Mouse (Mus musculus) lung, adult 2 months (tissue): ENCODE measurements at regions not wholly inside any gene's neighbourhood (a gene's known extent, or its start where the extent isn't known, plus 50 kb on each side); places are given as distances from the start of the nearest gene placed in this dataset.
"Not testable (repeated sequence)": the region's sequence is repeated elsewhere in the genome, so short reads cannot be mapped to it uniquely, and the experiment has no call there.

Experiments
- DNase-seq: peaks from one replicate; pipeline ENCODE4 v3.0.0; 2022
- H3K4me1 ChIP-seq: fragments of 200-500 bp; 2 replicates; pipeline ENCODE4 v1.6.1; 2011; ENCODE audit warnings: low read length; ENCODE audit not compliant: control insufficient read depth, insufficient read depth
- H3K4me3 ChIP-seq: fragments of 200-500 bp; replicated peaks from 2 replicates; pipeline ENCODE3; 2011; ENCODE audit warnings: low read depth, mild to moderate bottlenecking, control low read depth, low read length; ENCODE audit errors: extremely low read depth
- CTCF ChIP-seq: fragments of 200-500 bp; IDR thresholded peaks from 2 replicates; pipeline ENCODE4 v1.5.1; 2011; ENCODE audit warnings: mild to moderate bottlenecking, low read length, control low read depth; ENCODE audit not compliant: insufficient read depth
- POLR2A ChIP-seq: fragments of 200-500 bp; IDR thresholded peaks from 2 replicates; pipeline ENCODE4 v1.6.1; 2011; ENCODE audit warnings: low read depth, mild to moderate bottlenecking, control low read depth, low read length, borderline replicate concordance; ENCODE audit errors: extremely low read depth
- WGBS: fragments of 180-500 bp; shearing (Covaris S2); methylation state at CpG from one replicate; pipeline ENCODE4 v1.1.7; 2018; 5-methylcytosine and 5-hydroxymethylcytosine counted together

DNA sequence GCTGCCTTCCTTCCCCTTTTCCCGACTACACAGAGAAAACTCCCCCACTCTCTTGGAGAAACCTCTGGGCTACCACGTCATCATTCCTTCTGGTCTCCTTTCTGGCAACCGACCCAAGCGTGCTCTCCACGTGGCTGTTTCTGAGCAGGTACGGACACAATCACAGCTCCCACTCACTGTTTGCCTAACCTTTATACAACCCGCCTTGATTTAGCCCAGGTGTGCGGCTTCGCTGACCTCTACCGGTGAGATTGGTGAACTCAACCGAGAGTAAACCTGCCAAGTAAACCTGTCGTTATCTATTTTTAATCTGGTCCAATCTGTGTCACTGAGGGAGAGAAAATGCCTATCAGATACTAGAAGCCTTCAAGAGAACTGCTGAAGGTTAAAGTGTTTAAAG lies 142.7 kb upstream of the Gnai1 start:
- DNase-seq, result no peak
- 0 out of 2 replicates have a peak, but pooled peaks have one; percentile 3 for TF ChIP-seq CTCF
- TF ChIP-seq POLR2A, result no peak
- H3K4me3 ChIP-seq, result no peak overlapping the region
- no peaks in the 10 kb centered on the region for H3K4me1 ChIP-seq
- WGBS, result 20% methylated on average over 12 of the region's 12 CpGs

DNA sequence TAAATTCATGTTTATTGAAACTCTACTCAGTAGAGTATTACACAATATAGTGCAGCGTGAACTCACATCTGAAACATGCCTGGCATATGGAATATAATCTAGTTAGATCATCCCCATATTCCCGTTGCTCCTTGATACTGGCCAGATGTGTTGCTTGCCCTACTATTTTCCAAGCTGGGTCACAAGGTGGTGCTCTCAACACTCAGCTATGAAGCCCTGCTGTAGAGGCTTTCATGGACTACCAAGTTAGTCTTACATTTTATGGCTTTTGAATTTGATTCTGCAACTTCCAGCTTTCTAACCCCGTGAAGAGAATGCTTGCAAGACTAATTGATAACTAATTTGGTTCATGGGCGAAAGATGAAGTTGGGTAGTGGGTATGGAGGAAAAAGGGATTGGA lies 134.2 kb upstream of the Gnai1 start:
- no peak for TF ChIP-seq CTCF
- Histone ChIP-seq H3K4me3 (no peak overlapping the region), H3K4me1 (no peaks in the 10 kb centered on the region)
- 71% methylated on average over 4 of the region's 4 CpGs for WGBS
- no peak for DNase-seq

DNA sequence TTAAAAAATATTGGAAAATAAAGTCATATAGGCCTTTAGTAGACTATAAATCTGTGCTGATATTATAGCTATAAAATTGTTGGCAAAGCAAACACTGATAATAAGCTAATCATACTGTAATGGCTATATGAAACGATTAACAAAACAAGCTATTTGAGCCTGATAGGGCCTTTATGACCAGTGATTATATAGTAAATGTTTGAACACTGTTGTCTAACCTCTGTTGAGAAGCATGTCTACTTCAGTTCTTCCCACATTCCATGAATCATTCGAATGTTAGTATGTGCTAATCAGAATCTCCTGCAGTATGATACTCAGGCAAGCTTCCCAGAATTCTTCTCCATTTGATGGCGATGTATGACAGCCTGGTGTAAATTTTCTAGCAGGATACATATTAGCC lies 129.6 kb upstream of the Gnai1 start:
- 74% methylated on average over 3 of the region's 3 CpGs for WGBS
- Histone ChIP-seq H3K4me1 (no peaks in the 10 kb centered on the region), H3K4me3 (no peak overlapping the region)
- DNase-seq, result no peak
- TF ChIP-seq CTCF, result no peak
- TF ChIP-seq POLR2A, result no peak

DNA sequence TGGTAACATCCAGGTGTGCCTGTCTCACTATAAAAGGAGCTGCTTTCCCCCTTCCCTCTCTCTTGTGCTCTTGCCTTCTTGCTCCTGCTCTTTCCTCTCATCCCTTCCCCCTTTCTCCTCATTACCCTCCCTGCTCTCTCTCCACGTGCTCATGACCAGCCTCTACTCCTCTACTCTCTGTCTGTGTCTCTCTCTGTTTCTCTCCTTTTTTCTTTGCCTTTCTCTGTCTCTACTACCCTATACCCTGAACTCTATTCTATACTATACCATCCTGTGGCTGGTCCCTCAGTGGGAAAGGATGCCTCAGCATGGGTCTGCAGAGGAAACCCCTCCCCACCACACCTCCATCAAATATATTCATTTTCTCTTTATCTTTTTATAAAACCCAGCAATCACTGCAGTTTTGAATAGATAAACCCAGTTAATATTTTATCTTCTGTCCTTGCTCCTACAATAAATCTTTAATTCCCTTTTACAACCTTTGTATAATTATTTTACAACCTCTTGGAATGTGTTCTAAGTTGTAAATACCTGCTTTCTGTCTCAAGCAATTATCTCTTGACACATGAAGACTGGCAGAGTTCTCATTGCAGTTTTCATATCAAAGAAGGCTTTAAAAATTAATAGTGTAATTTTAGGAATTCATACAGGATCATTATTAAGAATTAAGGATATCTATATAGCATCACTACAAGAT lies 127.1 kb upstream of the Gnai1 start:
- no peak overlapping the region for H3K4me3 ChIP-seq
- DNase-seq, result no peak
- WGBS, result 19% methylated on average over 1 of the region's 1 CpGs
- H3K4me1 ChIP-seq, result no peaks in the 10 kb centered on the region
- no peak for TF ChIP-seq CTCF
- TF ChIP-seq POLR2A, result no peak

DNA sequence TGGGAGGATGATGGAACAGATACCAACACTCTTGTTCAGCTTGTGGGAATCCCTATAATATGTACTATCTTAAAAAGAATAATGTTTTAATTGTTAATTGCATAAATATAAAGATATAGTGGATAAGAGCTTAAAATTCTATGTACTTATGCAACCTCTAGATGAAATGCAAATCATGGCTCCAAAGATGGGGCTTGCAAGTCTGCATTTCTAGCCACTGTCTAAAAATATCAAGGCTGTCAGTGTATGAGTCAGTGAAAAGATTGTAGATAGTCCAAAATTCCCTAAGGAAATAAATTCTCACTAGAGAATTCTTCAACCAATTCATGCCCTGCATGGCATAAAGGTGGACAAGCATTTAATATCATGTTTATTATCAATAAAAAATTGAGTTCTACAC lies 124.2 kb upstream of the Gnai1 start:
- Histone ChIP-seq H3K4me3 (no peak overlapping the region), H3K4me1 (no peaks in the 10 kb centered on the region)
- no peak for DNase-seq
- TF ChIP-seq POLR2A (no peak), CTCF (no peak)

DNA sequence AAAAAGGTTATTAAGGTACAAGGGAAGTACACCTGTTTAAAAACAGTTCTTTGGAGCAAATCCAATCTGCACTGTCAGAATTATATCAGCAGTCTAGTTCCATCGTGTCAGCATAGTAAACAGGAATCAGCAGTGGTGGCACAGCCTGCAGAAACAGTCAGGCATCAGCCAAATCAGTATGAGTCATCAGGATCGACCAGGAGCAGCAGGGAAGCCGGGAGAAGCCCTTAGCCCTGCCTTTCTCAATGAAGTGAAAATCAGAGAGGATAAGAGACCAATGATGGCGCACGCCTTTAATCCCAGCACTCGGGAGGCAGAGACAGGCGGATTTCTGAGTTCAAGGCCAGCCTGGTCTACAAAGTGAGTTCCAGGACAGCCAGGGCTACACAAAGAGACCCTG lies 118.3 kb upstream of the Gnai1 start:
- no peak for DNase-seq
- 64% methylated on average over 7 of the region's 7 CpGs for WGBS
- no peaks in the 10 kb centered on the region for H3K4me1 ChIP-seq
- TF ChIP-seq CTCF, result no peak
- no peak for TF ChIP-seq POLR2A
- no peak overlapping the region for H3K4me3 ChIP-seq

DNA sequence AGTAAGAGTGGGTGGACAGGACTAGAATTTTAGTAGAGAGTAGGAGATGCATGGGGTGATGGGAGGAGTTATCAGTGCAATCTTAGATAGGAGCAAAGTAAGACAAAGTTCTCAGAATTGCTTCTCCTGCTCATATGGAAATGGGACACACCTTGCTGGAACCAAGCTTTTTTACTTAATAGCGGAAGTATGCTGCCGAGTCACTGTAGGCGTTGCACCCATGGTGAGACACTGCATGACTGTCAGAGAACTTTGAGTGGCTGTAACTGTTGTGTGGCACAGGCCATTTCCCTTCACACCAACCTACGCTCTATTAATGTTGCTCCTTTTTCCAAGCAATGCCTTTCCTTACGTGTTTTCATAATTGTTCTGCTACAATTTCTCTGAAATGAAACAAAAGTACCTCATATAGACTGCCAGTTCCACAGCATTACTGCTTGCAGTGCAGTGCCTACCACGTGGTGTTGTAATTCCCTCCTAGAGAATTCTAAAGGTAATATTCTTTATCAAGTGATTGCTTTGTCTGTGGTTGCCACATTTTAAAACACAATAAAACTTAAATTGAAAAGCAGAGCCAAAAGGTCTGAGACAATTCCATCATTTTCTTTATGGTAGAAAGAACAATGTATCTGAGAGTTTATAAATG lies 117.3 kb upstream of the Gnai1 start:
- WGBS, result 77% methylated on average over 6 of the region's 6 CpGs
- no peak for DNase-seq
- no peaks in the 10 kb centered on the region for H3K4me1 ChIP-seq

DNA sequence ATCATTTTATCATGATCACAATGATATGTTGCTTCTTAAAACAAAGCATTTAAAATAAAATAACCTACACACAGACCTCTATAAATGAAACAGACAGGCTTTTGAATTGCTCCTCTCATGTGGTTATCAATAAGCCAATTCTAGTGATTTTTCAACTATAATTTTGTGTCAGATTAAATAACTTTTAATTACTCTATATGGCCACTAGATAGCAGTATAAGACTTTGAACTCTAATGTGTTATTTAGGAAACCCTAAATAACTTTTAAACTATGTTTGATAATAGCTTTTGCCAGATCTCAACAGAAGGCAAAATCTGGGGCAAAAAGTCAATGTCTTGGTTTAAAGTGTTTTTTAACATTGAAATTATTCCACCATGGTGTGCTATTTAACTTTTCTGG lies 112.0 kb upstream of the Gnai1 start:
- TF ChIP-seq CTCF, result no peak
- no peak for TF ChIP-seq POLR2A
- Histone ChIP-seq H3K4me3 (no peak overlapping the region), H3K4me1 (no peaks in the 10 kb centered on the region)
- DNase-seq, result no peak

More for the DNA sequence above, 117.3 kb upstream of the Gnai1 start:
- TF ChIP-seq CTCF, result no peak
- TF ChIP-seq POLR2A, result no peak
- H3K4me3 ChIP-seq, result no peak overlapping the region

DNA sequence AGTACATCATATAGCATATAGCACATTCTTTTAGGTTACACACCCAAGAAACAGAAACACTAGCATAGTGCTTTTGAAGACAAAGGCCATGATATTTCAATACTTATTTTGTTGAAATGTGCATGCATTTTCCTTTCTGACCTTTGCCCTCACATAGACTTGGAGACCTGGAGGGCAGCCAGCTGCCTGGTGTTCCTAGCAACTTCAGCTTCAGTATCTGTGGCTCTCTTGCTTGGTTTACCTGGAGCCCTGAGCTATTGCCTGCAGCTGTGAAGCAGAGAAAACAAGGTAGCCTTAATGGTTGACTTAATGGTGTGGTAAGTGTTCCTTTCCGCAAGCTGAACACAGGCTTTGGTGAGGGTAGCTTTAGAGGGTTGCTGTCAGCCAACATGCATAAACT lies 97.6 kb upstream of the Gnai1 start:
- Histone ChIP-seq H3K4me3 (no peak overlapping the region), H3K4me1 (no peaks in the 10 kb centered on the region)
- TF ChIP-seq CTCF (no peak), POLR2A (no peak)
- 90% methylated on average over 1 of the region's 1 CpGs for WGBS
- no peak for DNase-seq

DNA sequence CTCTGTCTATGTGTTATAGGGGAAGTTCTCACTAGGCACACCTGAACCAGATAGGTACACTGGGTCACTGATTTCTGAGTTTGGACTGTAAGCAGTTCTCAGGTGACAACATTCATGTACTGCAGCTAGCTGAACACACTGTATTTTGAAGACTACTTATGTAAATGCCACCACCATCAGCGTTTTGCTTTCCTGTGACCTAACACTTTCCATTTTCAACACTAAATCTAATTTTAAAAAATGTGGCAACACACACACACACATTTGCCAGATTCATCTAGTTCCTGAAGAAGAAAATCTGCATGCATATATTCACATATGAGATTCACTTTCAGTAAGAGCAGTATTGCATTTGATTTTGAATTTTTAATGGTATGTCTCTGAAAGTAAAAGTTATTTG lies 96.0 kb upstream of the Gnai1 start:
- DNase-seq, result no peak
- Histone ChIP-seq H3K4me1 (no peaks in the 10 kb centered on the region), H3K4me3 (no peak overlapping the region)
- TF ChIP-seq POLR2A, result no peak
- TF ChIP-seq CTCF, result no peak
- WGBS, result 70% methylated on average over 1 of the region's 1 CpGs

DNA sequence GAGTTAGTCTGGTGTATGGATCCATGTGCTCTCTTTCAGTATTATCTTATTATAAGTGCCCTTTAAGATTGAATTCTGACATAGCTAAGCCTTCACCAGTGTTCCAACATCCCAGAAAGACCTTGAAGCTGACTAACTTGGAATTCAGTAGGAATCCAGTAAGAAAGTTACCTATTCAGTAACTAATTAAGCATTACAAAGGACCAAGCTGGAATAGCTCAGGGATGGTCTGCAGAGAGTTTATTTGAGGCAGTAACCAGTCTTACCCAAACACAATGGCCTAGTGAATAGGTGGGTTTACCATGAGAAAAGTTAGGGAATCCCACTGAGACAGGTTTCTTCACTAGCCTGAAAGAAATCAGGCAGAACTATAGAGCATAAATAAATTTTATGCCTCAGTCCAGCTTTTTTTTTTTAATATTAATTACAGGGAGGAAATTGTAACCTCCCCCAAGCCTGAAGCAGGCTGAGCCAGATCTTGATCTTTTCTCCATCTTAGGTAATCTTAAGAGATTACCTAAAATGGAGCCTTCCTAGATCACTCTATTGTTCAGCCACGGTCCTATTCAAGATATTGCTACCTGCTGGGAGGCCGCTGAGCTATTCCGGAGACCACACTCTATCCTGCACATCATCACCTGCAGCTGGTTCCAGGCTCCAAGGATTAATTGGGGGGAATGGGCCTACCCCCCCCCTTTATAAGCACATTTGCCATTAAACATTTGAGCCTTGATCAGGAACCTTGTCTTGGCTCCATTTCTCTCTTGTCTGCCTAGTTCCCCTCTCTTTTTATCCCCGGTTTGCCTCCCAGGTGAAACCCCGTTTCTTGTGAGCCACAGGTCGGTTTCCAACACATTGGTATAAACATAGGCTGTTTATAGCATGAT lies 93.0 kb upstream of the Gnai1 start:
- H3K4me3 ChIP-seq, DNase-seq, H3K4me1 ChIP-seq: not testable (repeated sequence)
- 75% methylated on average over 6 of the region's 6 CpGs for WGBS
